Mouse (Mus musculus): ENCODE data around the gene Bysl.

The Bysl gene

GRCm38 (mm10) chr17:47594183-47594968 lies 16.9 kb downstream of the Bysl start:
- peak; percentile 80 for DNase-seq

DNA sequence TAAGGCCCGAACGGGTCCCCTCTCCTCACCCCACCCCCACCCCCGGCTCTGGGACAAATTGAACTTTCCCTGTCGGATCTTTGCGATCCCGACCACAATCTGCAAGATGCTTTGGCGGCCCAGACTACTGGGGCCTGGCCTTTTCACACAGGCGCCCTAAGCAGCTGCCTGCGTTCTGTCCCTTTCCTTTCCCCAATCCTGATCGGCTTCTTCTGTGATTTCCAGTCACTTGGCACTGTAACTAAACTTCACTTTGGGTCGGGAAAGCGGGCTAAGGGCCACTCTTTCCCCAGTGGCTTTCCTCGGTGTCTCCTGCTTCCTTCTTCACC lies 17.5 kb downstream of the Bysl start:
- no peak for DNase-seq

DNA sequence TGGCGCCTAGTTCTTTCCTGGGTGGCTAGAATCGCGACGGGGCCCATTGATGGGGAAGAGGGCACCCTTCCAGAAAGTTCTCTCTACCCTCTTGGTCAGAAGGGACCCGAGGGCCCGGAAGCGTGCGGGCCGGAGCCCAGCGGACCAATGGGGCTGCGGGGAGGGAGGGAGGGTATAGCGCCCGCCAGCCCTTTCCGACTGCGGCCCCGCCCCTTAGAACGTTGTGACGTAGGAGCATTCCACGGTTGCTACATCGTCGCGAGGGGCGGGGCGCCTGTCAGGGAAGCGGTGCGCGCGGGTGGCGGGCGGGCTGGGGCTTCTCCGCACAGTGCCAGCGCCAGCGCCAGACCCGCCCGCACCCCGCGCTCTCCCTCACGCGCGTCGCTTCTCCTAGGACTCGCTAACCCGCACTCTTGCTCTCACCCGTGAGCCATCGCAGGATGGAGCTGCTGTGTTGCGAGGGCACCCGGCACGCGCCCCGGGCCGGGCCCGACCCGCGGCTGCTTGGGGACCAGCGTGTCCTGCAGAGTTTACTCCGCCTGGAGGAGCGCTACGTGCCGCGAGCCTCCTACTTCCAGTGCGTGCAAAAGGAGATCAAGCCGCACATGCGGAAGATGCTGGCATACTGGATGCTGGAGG lies 18.0 kb downstream of the Bysl start:
- DNase-seq, result peak; percentile 96

GRCm38 (mm10) chr17:47591073-47591472 lies 20.2 kb downstream of the Bysl start:
- DNase-seq, result no peak

DNA sequence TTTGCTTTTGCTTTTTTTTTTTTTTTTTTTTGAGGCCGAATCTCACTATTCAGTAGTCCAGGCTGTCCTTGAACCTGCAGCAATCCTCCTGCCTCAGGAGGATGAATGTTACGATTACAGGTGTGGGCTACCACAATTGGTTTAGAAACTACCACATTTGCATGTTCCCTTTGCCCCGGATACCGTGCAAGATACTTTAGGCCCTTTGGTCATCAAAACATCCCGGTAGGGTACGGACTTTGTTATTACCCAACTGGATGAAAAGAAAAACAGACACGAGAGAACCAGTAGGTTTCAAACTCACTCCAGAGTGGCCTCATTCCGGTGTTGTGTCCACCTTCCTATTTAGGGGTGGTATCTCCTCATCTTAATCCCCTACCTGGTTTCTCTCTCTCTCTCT lies 22.8 kb downstream of the Bysl start:
- no peak for DNase-seq

DNA sequence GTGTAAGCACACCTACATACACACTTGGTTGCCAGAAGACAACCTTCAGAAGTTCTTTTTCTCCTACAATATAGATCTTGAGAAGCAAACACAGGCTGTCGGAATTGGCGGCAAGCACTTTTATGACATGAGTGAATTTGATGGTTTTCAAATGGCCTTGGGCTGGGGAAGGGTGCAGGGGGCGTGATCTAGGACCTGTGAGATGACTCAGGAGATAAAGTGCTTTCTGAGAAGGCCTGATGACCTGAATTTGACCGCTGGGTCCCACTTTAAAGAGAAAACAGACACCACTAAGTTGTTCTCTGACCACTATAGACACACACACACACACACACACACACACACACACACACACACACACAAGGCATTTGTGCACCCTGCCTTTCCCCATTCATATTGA lies 30.3 kb downstream of the Bysl start:
- DNase-seq, result no peak

DNA sequence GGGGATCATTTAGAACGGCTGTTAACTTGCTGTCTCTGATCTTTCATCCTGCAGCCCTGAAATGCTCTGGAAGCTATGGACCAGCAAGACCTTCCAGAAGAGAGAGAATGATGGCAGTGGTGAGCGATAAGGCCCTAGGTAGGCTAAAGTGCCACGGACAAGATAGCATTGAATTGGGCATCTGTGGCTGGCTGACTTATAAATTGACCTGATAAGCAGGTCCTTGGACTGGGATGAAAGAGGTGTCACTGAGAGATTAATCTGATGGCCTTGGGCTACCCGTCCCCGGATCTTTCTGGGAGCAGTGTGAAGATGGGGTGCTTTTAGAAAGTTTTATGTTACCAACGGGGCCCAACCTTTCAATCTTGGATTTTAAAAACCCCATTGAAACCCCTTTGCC lies 32.6 kb downstream of the Bysl start:
- DNase-seq, result no peak

- DNase-seq, result no peak
Observed at GRCm38 (mm10) chr17:47574830-47575229, 36.5 kb downstream of the Bysl start.

- DNase-seq, result no peak
Observed at GRCm38 (mm10) chr17:47574028-47574427, 37.3 kb downstream of the Bysl start.

- DNase-seq, result no peak
Observed at GRCm38 (mm10) chr17:47572436-47572835, 38.9 kb downstream of the Bysl start.

- no peak for DNase-seq
Observed at GRCm38 (mm10) chr17:47571621-47572020, 39.7 kb downstream of the Bysl start.

DNA sequence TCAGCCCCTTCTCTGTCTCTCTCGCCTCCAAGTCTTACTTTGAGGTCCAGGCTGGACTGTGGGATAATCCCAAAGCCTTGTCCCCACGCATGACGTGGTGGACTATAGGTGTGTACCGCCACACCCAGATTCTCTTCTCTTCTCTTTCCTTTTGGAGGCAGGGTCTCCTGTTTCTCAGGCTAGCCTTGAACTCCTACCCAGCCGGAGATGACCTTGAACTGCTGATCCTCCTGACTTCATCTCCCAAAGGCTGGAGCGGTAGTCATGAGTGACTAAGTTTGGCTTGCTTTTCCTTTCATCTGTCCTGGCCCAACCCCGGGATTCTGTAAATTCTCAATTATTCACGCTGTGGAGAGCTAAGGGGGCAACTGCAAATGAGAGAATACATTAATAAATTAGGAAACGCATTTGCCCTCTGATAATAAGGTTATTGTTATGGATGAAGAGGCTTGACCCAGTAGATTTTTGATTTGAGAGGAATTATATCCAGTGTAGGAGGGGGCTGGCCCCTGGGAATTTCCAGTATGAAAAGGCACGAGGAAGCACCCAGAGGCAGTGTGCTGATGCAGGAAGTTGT lies 42.3 kb downstream of the Bysl start:
- no peak for DNase-seq

DNA sequence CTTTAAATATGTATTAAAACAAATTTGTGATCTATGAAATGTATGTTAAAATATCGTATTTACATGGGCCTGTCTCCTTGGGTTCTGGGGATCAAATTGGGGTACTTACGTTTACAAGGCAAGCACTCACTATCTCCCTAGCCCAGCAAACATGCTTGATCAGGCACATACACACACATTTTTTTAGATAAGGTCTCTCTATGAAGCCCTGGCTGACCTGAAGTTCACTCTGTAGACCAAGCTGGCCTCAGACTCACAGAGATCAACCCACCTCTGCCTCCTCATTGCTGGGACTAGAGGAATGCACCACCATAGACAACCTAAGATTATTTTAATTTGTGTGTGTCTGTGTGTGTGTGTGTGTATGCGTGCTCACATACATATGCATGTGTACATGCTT lies 42.9 kb downstream of the Bysl start:
- DNase-seq, result no peak

DNA sequence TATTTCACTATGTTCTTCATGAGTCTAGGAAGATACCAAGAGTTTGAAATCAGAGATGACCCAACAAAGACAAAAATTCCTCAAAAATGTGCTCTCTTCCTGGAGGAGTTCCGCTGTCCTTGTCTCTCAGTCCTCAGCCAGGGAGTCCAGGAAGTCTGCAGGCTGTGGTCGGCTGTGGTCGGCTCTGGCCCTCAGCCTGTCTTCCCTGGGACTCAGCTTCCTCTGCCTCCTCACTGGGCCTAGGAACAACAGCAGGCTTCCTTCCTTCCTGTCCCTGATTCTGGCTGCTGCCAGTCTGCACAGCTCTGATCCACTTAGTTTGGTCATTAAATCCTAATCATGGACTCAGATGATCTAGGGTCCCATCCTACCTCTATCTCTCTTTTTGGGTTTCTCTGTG lies 44.0 kb downstream of the Bysl start:
- no peak for DNase-seq

- DNase-seq, result no peak
Observed at GRCm38 (mm10) chr17:47566133-47566532, 45.2 kb downstream of the Bysl start.

DNA sequence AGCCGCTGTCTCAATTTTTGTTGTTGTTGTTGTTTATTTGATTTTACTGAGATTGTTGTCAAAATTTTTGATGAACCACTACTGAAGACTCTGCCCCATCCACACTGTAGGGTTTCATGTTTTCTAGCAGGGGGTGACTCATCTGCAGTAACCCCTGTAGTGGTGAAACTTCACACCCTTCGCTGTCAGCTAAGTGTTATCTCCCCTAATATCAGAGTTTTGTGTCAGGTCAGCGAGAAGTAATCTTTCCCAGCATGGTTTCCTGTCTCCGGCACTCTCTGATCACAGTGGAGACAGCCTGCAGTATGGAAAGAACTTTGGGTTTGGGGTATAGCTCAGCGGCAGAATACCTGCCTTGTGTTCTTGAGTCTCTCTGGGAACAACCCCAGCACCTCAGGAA lies 46.7 kb downstream of the Bysl start:
- no peak for DNase-seq

GRCm38 (mm10) chr17:47562875-47563274 lies 48.4 kb downstream of the Bysl start:
- no peak for DNase-seq

- DNase-seq, result no peak
Observed at GRCm38 (mm10) chr17:47559726-47560125, 51.6 kb downstream of the Bysl start.

GRCm38 (mm10) chr17:47557179-47557578 lies 54.1 kb downstream of the Bysl start:
- DNase-seq, result no peak

GRCm38 (mm10) chr17:47554621-47555020 lies 56.7 kb downstream of the Bysl start:
- DNase-seq, result no peak

DNA sequence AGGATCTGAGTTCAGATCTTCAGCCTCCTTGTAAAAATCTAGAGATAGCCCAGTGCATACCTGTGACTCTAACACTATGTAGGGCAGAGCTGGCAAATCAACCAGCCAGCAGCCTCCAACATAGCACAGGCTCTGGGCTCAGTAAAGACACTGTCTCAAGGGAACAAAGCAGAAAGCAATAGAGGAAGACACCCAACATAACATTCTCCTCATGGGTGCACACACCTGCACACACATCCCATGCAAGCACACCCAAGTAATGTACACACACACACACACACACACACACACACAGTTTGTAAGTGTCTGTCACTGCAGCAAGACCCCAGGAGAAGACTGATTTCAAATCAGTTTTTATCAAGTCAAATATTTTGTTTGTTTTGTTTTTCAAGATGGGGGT lies 58.3 kb downstream of the Bysl start:
- peak; percentile 40 for DNase-seq

DNA sequence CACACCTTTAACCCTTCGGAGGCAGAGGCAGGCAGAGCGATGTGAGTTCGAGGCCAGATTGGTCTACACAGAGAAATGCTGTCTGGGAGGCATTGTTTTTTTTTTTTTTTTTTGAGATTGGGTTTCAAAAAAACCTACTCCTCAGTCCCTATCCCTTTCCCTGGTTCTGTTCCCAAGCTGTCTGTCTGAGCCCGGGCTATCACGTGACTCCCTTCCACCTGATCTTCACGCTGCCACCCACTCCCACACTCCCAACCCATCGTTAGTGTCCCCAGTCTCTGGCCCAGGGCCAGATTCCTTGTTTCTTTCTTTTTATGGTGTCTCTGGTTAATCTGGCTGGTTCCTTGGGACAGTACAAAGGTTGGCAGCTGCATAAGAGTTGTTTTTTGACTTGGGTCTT lies 60.2 kb downstream of the Bysl start:
- DNase-seq, result no peak

Measured in thymus, postnatal 25 days (tissue).